Mouse (Mus musculus): Measurements from ENCODE around the gene Il31. TPM values are rescaled to one million over a fixed set of nuclear protein-coding genes. Genes with fewer than 3 reads are reported as not detected.
"Not testable (repeated sequence)": the region's sequence is repeated elsewhere in the genome, so short reads cannot be mapped to it uniquely, and the experiment has no call there.

The Il31 gene
- polyA plus RNA-seq, 1 experiment from 2014 or later, result not detected

DNA sequence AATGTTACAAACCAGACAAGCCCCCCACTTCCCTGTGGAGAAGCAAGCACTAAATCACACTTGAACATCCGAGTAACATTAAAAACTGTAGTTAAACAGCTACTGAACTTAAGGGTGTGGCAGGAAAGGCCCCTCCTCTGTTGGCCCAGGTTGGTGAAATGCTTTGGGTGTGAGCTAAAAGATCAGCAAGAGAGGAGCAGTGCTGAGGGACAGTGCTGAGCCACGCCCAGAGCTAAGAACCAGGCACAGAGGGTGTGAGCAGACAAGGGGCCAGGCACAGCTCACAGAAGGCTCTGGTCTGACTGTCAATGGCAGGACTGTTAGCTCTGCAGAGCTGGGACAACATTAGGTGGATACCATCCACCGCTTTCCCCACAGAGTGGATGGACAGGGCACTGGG, 22.8 kb upstream of the Il31 start:
- no peak for DNase-seq (ENCODE audit: low spot score)
- TF ChIP-seq EP300 (IDR thresholded peaks at IDR 0.05) (no peak), CTCF (IDR thresholded peaks at IDR 0.05) (no peak)

DNA sequence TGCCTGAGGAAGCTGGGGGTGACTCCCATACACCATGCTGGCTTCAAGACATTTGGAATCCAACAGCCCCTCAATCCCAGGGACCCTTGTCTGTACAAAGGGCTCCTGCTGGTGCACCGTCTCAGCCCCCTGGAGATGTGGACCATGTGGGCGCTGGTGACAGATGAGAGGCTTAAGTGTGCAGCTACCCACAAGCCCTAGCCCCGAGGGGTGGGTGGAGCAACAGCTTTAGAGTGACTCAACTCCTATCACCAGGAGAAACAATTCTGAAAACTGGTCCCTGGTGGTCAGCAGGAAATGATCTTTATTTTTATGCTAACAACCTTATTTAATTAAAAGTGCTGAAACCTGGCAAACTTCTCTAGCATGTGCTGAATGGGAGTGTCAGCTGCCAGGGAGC, 22.1 kb upstream of the Il31 start:
- not testable (repeated sequence) for H3K27ac ChIP-seq (ENCODE audit: low read length); DNase-seq (ENCODE audit: low spot score); H3K4me1 ChIP-seq (ENCODE audit: insufficient read depth, low read depth, low read length); H3K4me3 ChIP-seq (ENCODE audit: low read depth, low read length); H3K9ac ChIP-seq (replicated peaks; ENCODE audit: low read depth); ATAC-seq; H3K9me3 ChIP-seq (ENCODE audit: low read length); H3K4me2 ChIP-seq (replicated peaks; ENCODE audit: low read depth, low read length); H3K27me3 ChIP-seq (replicated peaks; ENCODE audit: insufficient read depth, low read length)
- 0 out of 2 replicates have a peak, but pooled peaks cover 11% of the 10 kb centered on the region for H3K36me3 ChIP-seq (ENCODE audit: insufficient read depth, low read length)
- 85% methylated on average over 3 of the region's 3 CpGs for WGBS

More for the DNA sequence above, 22.8 kb upstream of the Il31 start:
- Histone ChIP-seq H3K4me1 (ENCODE audit: insufficient read depth, low read depth, low read length) (0 out of 2 replicates have a peak, but pooled peaks cover 3% of the 10 kb centered on the region), H3K36me3 (ENCODE audit: insufficient read depth, low read length) (0 out of 2 replicates have a peak, but pooled peaks cover 17% of the 10 kb centered on the region), H3K4me2 (replicated peaks; ENCODE audit: low read depth, low read length) (no peak overlapping the region), H3K27ac (ENCODE audit: low read length) (no peak overlapping the region), H3K27me3 (replicated peaks; ENCODE audit: insufficient read depth, low read length) (peaks cover 2% of the 10 kb centered on the region; the same call in 1 of the 2 replicates), H3K9me3 (ENCODE audit: low read length) (no peaks in the 10 kb centered on the region), H3K4me3 (ENCODE audit: low read depth, low read length) (no peak overlapping the region), H3K9ac (replicated peaks; ENCODE audit: low read depth) (no peak overlapping the region)
- whole genome bisulfite sequencing, result 65% methylated on average over 3 of the region's 3 CpGs
- no peak for ATAC-seq

DNA sequence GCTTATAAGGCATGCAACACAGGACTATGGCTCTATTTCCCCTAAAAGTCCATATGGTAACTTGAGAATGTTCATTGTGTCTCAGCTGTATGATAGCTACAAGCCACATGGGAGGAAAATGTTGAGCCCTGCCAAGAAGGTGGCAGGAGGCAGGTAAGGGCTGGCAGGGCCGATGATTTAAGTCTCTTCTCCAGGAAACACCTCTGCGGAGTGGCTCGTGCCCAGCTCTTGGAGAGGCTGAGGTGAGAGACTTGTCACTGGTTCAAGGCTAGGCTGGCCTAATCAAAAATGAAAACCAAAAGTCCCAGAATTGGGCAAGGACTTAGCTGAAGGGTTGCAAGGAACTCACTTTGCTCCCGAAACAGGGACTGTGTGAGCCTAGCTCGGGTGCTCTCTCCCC, 20.9 kb upstream of the Il31 start, which contains the start of gene B3gnt4:
TSS of gene B3gnt4 (plus strand) at position 301 of the 400 bp plus-strand sequence.
- Histone ChIP-seq H3K9ac (replicated peaks; ENCODE audit: low read depth) (no peak within 1 kb of the TSS), H3K4me3 (ENCODE audit: low read depth, low read length) (no peak within 1 kb of the TSS), H3K4me1 (ENCODE audit: insufficient read depth, low read depth, low read length) (0 out of 2 replicates have a peak, but pooled peaks cover 3% of the 10 kb centered on the region), H3K36me3 (ENCODE audit: insufficient read depth, low read length) (no peaks in the 10 kb centered on the region), H3K4me2 (replicated peaks; ENCODE audit: low read depth, low read length) (no peak within 1 kb of the TSS), H3K27me3 (replicated peaks; ENCODE audit: insufficient read depth, low read length) (peaks cover 2% of the 10 kb centered on the region; the same call in 1 of the 2 replicates), H3K9me3 (ENCODE audit: low read length) (no peaks in the 10 kb centered on the region), H3K27ac (ENCODE audit: low read length) (no peak within 1 kb of the TSS)
- DNase-seq (ENCODE audit: low spot score), result no peak
- no peak for TF ChIP-seq EP300 (IDR thresholded peaks at IDR 0.05)
- TF ChIP-seq CTCF (IDR thresholded peaks at IDR 0.05), result no peak
- 85% methylated on average over 5 of the region's 5 CpGs for WGBS
- no peak for ATAC-seq

DNA sequence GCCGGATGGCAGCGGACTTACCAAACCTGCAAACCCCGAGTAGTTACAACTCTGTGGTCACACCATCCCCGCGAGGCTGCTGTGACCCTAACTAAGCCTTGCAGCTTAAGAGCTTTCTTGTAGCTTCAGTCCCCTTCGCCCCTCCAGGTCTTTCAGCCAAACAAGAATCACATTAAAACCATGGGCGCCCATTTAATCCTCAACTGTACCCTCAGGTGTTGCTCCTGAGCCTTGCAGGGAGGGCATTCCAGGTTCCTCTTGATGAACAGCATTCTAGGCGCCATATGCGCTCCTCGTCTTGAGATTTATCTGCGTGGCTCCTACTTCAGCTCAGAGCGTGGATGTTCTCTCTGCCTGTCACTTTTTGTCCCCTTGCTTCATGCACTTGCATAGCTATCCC, 19.6 kb upstream of the Il31 start:
- H3K27me3 ChIP-seq (replicated peaks; ENCODE audit: insufficient read depth, low read length), result peaks cover 2% of the 10 kb centered on the region; the same call in 1 of the 2 replicates
- 7% methylated on average over 12 of the region's 12 CpGs for WGBS
- H3K36me3 ChIP-seq (ENCODE audit: insufficient read depth, low read length), result no peaks in the 10 kb centered on the region
- H3K9ac ChIP-seq (replicated peaks; ENCODE audit: low read depth), result no peak overlapping the region; the same call in 1 of the 2 replicates
- peak overlapping the region; percentile 83 for H3K4me2 ChIP-seq (replicated peaks; ENCODE audit: low read depth, low read length)
- TF ChIP-seq EP300 (IDR thresholded peaks at IDR 0.05) (no peak), CTCF (IDR thresholded peaks at IDR 0.05) (no peak)
- ATAC-seq (no peak), DNase-seq (ENCODE audit: low spot score) (no peak)
- peak overlapping the region; percentile 48; the same call in 1 of the 2 replicates for H3K4me3 ChIP-seq (ENCODE audit: low read depth, low read length)
- 0 out of 2 replicates have a peak, but pooled peaks cover 3% of the 10 kb centered on the region for H3K4me1 ChIP-seq (ENCODE audit: insufficient read depth, low read depth, low read length)
- no peak overlapping the region for H3K27ac ChIP-seq (ENCODE audit: low read length)
- no peaks in the 10 kb centered on the region for H3K9me3 ChIP-seq (ENCODE audit: low read length)

DNA sequence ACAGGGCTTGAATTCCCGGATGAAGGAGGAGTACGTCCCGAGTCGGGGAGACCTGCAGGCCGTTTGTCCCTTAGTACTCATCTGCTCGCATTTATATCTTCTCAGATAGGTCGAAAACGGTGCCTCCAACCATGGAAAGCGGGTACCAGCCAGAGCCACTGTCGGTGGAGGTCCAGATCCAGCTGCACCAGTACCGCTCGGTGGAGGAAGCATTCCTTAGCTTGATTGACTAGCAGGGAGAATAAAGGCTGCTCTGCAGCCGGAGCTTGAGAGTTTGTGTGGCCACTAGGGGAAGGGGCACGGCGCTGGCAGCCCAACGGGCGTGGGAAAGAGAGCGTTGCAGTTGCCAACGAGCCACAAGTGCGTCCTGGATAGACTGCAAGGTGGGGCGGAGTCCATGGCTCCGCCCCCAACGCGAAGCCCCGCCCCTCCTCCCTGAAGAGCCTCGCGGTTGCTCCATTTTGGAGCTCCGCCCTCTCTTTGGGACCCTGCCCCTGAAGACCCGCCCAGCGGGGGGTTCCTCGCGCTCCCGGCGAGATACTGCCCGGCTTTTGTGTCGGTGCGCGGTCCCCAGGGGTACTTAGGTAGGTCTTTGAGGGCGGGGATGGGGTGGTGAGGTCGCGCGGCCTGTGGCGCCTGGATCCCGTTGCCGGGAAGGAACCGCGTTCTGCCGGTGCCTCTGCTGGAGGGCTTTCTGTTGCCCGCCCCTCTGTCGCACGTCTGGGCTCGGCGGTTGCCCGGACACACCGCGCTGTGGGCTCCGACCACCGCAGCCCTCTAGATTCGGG, 18.8 kb upstream of the Il31 start:
- ATAC-seq (peak; percentile 91), DNase-seq (ENCODE audit: low spot score) (peak; percentile 87)
- Histone ChIP-seq H3K4me3 (ENCODE audit: low read depth, low read length) (peak overlapping the region; percentile 48), H3K27me3 (replicated peaks; ENCODE audit: insufficient read depth, low read length) (peaks cover 2% of the 10 kb centered on the region; the same call in 1 of the 2 replicates), H3K36me3 (ENCODE audit: insufficient read depth, low read length) (no peaks in the 10 kb centered on the region), H3K4me2 (replicated peaks; ENCODE audit: low read depth, low read length) (peak overlapping the region; percentile 83), H3K27ac (ENCODE audit: low read length) (no peak overlapping the region), H3K9me3 (ENCODE audit: low read length) (no peaks in the 10 kb centered on the region), H3K9ac (replicated peaks; ENCODE audit: low read depth) (no peak overlapping the region; the same call in 1 of the 2 replicates), H3K4me1 (ENCODE audit: insufficient read depth, low read depth, low read length) (0 out of 2 replicates have a peak, but pooled peaks cover 3% of the 10 kb centered on the region)
- peak; percentile 42 for TF ChIP-seq CTCF (IDR thresholded peaks at IDR 0.05)
- TF ChIP-seq EP300 (IDR thresholded peaks at IDR 0.05), result no peak
- WGBS, result 2% methylated on average over 50 of the region's 59 CpGs

DNA sequence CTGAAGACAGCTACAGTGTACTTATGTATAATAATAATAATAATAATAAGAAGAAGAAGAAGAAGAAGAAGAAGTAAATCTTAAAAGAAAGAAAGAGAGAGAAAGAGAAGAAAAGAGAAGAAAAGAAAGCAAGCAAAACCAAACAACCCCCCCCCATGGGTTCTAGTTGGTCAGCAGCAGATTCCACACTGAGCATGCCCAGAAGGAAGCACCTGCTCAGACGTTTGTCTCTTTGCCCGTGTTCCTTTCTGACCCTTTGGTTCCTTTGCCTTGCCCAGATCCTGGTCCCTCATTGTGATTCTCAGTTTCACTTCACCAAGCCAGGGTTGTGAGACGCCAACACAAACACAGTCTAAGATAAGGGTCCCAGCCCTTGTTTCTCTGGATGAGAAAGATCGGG, 12.7 kb upstream of the Il31 start:
- DNase-seq (ENCODE audit: low spot score), result no peak
- ATAC-seq, result no peak
- 56% methylated on average over 4 of the region's 4 CpGs for WGBS
- H3K9me3 ChIP-seq (ENCODE audit: low read length), result no peaks in the 10 kb centered on the region
- no peak overlapping the region for H3K4me3 ChIP-seq (ENCODE audit: low read depth, low read length)
- no peaks in the 10 kb centered on the region for H3K27me3 ChIP-seq (replicated peaks; ENCODE audit: insufficient read depth, low read length)
- no peak overlapping the region for H3K9ac ChIP-seq (replicated peaks; ENCODE audit: low read depth)
- H3K36me3 ChIP-seq (ENCODE audit: insufficient read depth, low read length), result no peaks in the 10 kb centered on the region
- TF ChIP-seq CTCF (IDR thresholded peaks at IDR 0.05) (no peak), EP300 (IDR thresholded peaks at IDR 0.05) (no peak)
- no peak overlapping the region for H3K27ac ChIP-seq (ENCODE audit: low read length)
- no peak overlapping the region for H3K4me2 ChIP-seq (replicated peaks; ENCODE audit: low read depth, low read length)
- H3K4me1 ChIP-seq (ENCODE audit: insufficient read depth, low read depth, low read length), result no peaks in the 10 kb centered on the region; the same call in 1 of the 2 replicates
